Mouse (Mus musculus) CH12.LX (cell line): Measurements from ENCODE around the gene Cyp3a13. TPM values are rescaled to one million over a fixed set of nuclear protein-coding genes. Genes with fewer than 3 reads are reported as not detected.

Experiments used
- DNase-seq: peaks from one replicate; pipeline ENCODE4 v3.0.0-alpha.2; 2013; ENCODE audit errors: extremely low read depth
- H3K27ac ChIP-seq: 2 replicates; pipeline ENCODE4 v1.5.1; 2012; ENCODE audit warnings: low read depth, mild to moderate bottlenecking, control low read depth, moderate library complexity; ENCODE audit not compliant: insufficient read depth
- H3K27me3 ChIP-seq: replicated peaks from 2 replicates; pipeline ENCODE3; 2012; ENCODE audit warnings: inconsistent platforms
- H3K36me3 ChIP-seq, 2 experiments: replicated peaks in 1 of 2; 2 replicates each; pipeline versions ENCODE3 to v1.6.1; 2012; ENCODE audit warnings: inconsistent platforms in 1 of 2, low read length in 1 of 2, mild to moderate bottlenecking in 1 of 2, mixed read lengths in 1 of 2, moderate library complexity in 1 of 2; ENCODE audit not compliant: control insufficient read depth in 1 of 2, insufficient read depth in 1 of 2
- H3K4me1 ChIP-seq, 2 experiments: 2 replicates each; pipeline ENCODE4 v1.6.1; 2012; ENCODE audit warnings: inconsistent platforms in 1 of 2, moderate library complexity in 1 of 2; ENCODE audit not compliant: insufficient read depth in 2 of 2, control insufficient read depth in 1 of 2
- H3K4me2 ChIP-seq: 2 replicates; pipeline ENCODE4 v1.6.1; 2012; ENCODE audit warnings: low read depth, mild to moderate bottlenecking, control low read depth; ENCODE audit not compliant: poor library complexity, insufficient read depth, severe bottlenecking
- H3K4me3 ChIP-seq, 3 experiments: fragments of 150-350 bp in 1 of 3; sonication (generic) in 1 of 3; replicated peaks in 1 of 3; 2 replicates each; pipeline versions ENCODE3 to v1.5.1; 2011 to 2012; ENCODE audit warnings: low read depth in 2 of 3, low read length in 2 of 3, mild to moderate bottlenecking in 2 of 3, moderate library complexity in 2 of 3, control low read depth in 1 of 3, improper control_type of control experiment in 1 of 3, inconsistent platforms in 1 of 3, mixed read lengths in 1 of 3; ENCODE audit not compliant: poor library complexity in 1 of 3
- H3K79me2 ChIP-seq: replicated peaks from 2 replicates; pipeline ENCODE4 v1.6.1; 2012; ENCODE audit warnings: mild to moderate bottlenecking, moderate library complexity; ENCODE audit not compliant: control insufficient read depth, poor library complexity, insufficient read depth, severe bottlenecking; ENCODE audit errors: extremely low read depth
- H3K9ac ChIP-seq: 2 replicates; pipeline ENCODE4 v1.6.1; 2012; ENCODE audit warnings: low read depth, mild to moderate bottlenecking, control low read depth, moderate library complexity; ENCODE audit not compliant: insufficient read depth
- H3K9me3 ChIP-seq: replicated peaks from 2 replicates; pipeline ENCODE3; 2012; ENCODE audit warnings: low read length, inconsistent platforms, mixed read lengths
- CTCF ChIP-seq, 2 experiments: IDR thresholded peaks in 1 of 2; conservative IDR thresholded peaks in 1 of 2; 2 replicates each; pipeline ENCODE4 v1.5.1; 2011 to 2012; ENCODE audit warnings: low read depth in 2 of 2, low read length in 2 of 2, improper control_type of control experiment in 1 of 2, inconsistent platforms in 1 of 2, mild to moderate bottlenecking in 1 of 2, moderate library complexity in 1 of 2
- E2F4 ChIP-seq: IDR thresholded peaks from 2 replicates; pipeline ENCODE4 v1.6.1; 2011; ENCODE audit warnings: low read depth, low read length, improper control_type of control experiment; ENCODE audit not compliant: insufficient replicate concordance
- ELF1 ChIP-seq: IDR thresholded peaks from 2 replicates; pipeline ENCODE4 v1.6.1; 2014; ENCODE audit warnings: low read depth, mild to moderate bottlenecking, inconsistent platforms, low read length, improper control_type of control experiment
- ETS1 ChIP-seq: conservative IDR thresholded peaks from 2 replicates; pipeline ENCODE4 v1.6.1; 2012; ENCODE audit warnings: low read depth, mild to moderate bottlenecking, inconsistent platforms, low read length, improper control_type of control experiment, moderate library complexity
- GABPA ChIP-seq: IDR thresholded peaks from 2 replicates; pipeline ENCODE4 v1.6.1; 2012; ENCODE audit warnings: low read depth, low read length, improper control_type of control experiment, inconsistent platforms; ENCODE audit not compliant: insufficient replicate concordance
- HCFC1 ChIP-seq: IDR thresholded peaks from 2 replicates; pipeline ENCODE4 v1.6.1; 2012; ENCODE audit warnings: low read depth, mild to moderate bottlenecking, inconsistent platforms, low read length, improper control_type of control experiment
- JUN ChIP-seq: IDR thresholded peaks from 2 replicates; pipeline ENCODE4 v1.6.1; 2011; ENCODE audit warnings: low read depth, mild to moderate bottlenecking, low read length, improper control_type of control experiment, moderate library complexity; ENCODE audit not compliant: insufficient read depth
- JUND ChIP-seq: conservative IDR thresholded peaks from 2 replicates; pipeline ENCODE4 v1.6.1; 2011; ENCODE audit warnings: low read depth, low read length, improper control_type of control experiment
- MAFK ChIP-seq: IDR thresholded peaks from 2 replicates; pipeline ENCODE4 v1.6.1; 2011; ENCODE audit warnings: low read length, improper control_type of control experiment; ENCODE audit not compliant: insufficient replicate concordance
- MAX ChIP-seq: IDR thresholded peaks from 2 replicates; pipeline ENCODE4 v1.6.1; 2011; ENCODE audit warnings: low read length, improper control_type of control experiment
- NRF1 ChIP-seq: IDR thresholded peaks from 2 replicates; pipeline ENCODE4 v1.6.1; 2014; ENCODE audit warnings: low read depth, mild to moderate bottlenecking, inconsistent platforms, low read length, improper control_type of control experiment, moderate library complexity
- POLR2AphosphoS2 ChIP-seq: IDR thresholded peaks from 2 replicates; pipeline ENCODE4 v1.6.1; 2011; ENCODE audit warnings: low read depth, low read length, improper control_type of control experiment
- RAD21 ChIP-seq: IDR thresholded peaks from 2 replicates; pipeline ENCODE4 v1.6.1; 2011; ENCODE audit warnings: low read depth, mild to moderate bottlenecking, low read length, improper control_type of control experiment, moderate library complexity
- SMC3 ChIP-seq: IDR thresholded peaks from 2 replicates; pipeline ENCODE4 v1.6.1; 2011; ENCODE audit warnings: low read depth, low read length, improper control_type of control experiment
- UBTF ChIP-seq: IDR thresholded peaks from 2 replicates; pipeline ENCODE4 v1.6.1; 2012; ENCODE audit warnings: low read depth, mild to moderate bottlenecking, inconsistent platforms, low read length, improper control_type of control experiment, moderate library complexity
- USF1 ChIP-seq: IDR thresholded peaks from 2 replicates; pipeline ENCODE4 v1.6.1; 2014; ENCODE audit warnings: low read depth, mild to moderate bottlenecking, inconsistent platforms, low read length, improper control_type of control experiment
- USF2 ChIP-seq: conservative IDR thresholded peaks from 2 replicates; pipeline ENCODE4 v1.6.1; 2011; ENCODE audit warnings: low read depth, low read length, improper control_type of control experiment
- ZKSCAN1 ChIP-seq: IDR thresholded peaks from 2 replicates; pipeline ENCODE4 v1.6.1; 2012; ENCODE audit warnings: low read depth, inconsistent platforms, low read length, improper control_type of control experiment, borderline replicate concordance
- dilution Hi-C: fragments of 300-500 bp; cut with MboI; formaldehyde crosslinking; loops from 2 replicates; pipeline ENCODE4 v1.14.3; 2020; ENCODE audit warnings: low sequenced_read_pairs; ENCODE audit not compliant: extremely low pct_unique_long_range_greater_than_20kb, extremely low pct_ligation_motif_present
- in situ Hi-C: fragments of 300-500 bp; cut with MboI; formaldehyde crosslinking; loops from 3 replicates; pipeline ENCODE4 v1.14.3; 2019; ENCODE audit warnings: low sequenced_read_pairs, low pct_ligation_motif_present, low pct_unique_long_range_greater_than_20kb, mixed read lengths
- polyA plus RNA-seq: library from polyadenylated mRNA; unstranded; fragments of >175 nt; gene quantifications from 2 replicates; pipeline ENCODE4 v1.2.1, GENCODE M21; 2012; ENCODE audit warnings: low read depth; ENCODE audit not compliant: insufficient read length
- total RNA-seq, 2 experiments: library from RNA; depleted of rRNA; stranded (reverse); fragments of 300-350 nt in 1 of 2; fragments of >200 nt in 1 of 2; gene quantifications; 2 replicates each; pipeline ENCODE4 v1.2.3; 2012 to 2014

Cyp3a13 gene
- total and polyA plus RNA-seq, 3 experiments, result 0.16 TPM; not detected in 2

- H3K27ac ChIP-seq, result no peak overlapping the region
- TF ChIP-seq HCFC1 (no peak), MAFK (no peak), RAD21 (no peak), MAX (no peak)
- no peaks in the 10 kb centered on the region for H3K79me2 ChIP-seq
- H3K4me1 ChIP-seq, result no peaks in the 10 kb centered on the region
- dilution Hi-C loops, result no loop called here
- no peak for DNase-seq
- H3K9me3 ChIP-seq, result no peaks in the 10 kb centered on the region
- no peak overlapping the region for H3K4me2 ChIP-seq
- in situ Hi-C loops, result no loop called here
- H3K27me3 ChIP-seq, result peaks cover 19% of the 10 kb centered on the region
- no peaks in the 10 kb centered on the region for H3K36me3 ChIP-seq
- no peak overlapping the region for H3K4me3 ChIP-seq
- no peak overlapping the region for H3K9ac ChIP-seq
Observed at GRCm38 (mm10) chr5:137928439-137928838, 7.0 kb upstream of the Cyp3a13 start.

- H3K36me3 ChIP-seq, result no peaks in the 10 kb centered on the region
- H3K4me3 ChIP-seq, result no peak overlapping the region
- dilution Hi-C loops, result no loop called here
- no peak for DNase-seq
- no peak overlapping the region for H3K4me2 ChIP-seq
- H3K27ac ChIP-seq, result no peak overlapping the region
- no peak for TF ChIP-seq ELF1
- no peak for TF ChIP-seq USF1
- TF ChIP-seq HCFC1, result no peak
- no peak for TF ChIP-seq ETS1
- no peak for TF ChIP-seq RAD21
- TF ChIP-seq NRF1, result no peak
- no peak for TF ChIP-seq CTCF (conservative IDR thresholded peaks at IDR 0.05 in 1 of 2, IDR thresholded peaks at IDR 0.05 in 1 of 2; ENCODE audit: low read depth in 2 of 2, low read length in 2 of 2)
- no peak for TF ChIP-seq UBTF
- TF ChIP-seq JUND, result no peak
- no peak for TF ChIP-seq POLR2AphosphoS2
- TF ChIP-seq ZKSCAN1, result no peak
- TF ChIP-seq MAFK, result no peak
- TF ChIP-seq E2F4, result no peak
- no peak for TF ChIP-seq JUN
- TF ChIP-seq USF2, result no peak
- TF ChIP-seq GABPA, result no peak
- no peak for TF ChIP-seq SMC3
- TF ChIP-seq, all 38 proteins: peak for 0
- in situ Hi-C loops, result no loop called here
- Histone ChIP-seq H3K27me3 (peaks cover 8% of the 10 kb centered on the region), H3K9ac (no peak overlapping the region), H3K4me1 (no peaks in the 10 kb centered on the region), H3K79me2 (no peaks in the 10 kb centered on the region), H3K9me3 (no peaks in the 10 kb centered on the region)
Observed at GRCm38 (mm10) chr5:137922171-137922570, 752 bp upstream of the Cyp3a13 start.
